Mouse (Mus musculus) MEL (cell line): ENCODE data around the gene Mpi. TPM values are rescaled to one million over a fixed set of nuclear protein-coding genes. Genes with fewer than 3 reads are reported as not detected.
A peak's percentile ranks its signal among the peaks of the same experiment; 100 is the strongest.

Source experiments
- DNase-seq: peaks from one replicate; pipeline ENCODE4 v3.0.0; 2011; ENCODE audit warnings: low read depth, low spot score
- H3K27ac ChIP-seq: 2 replicates; pipeline ENCODE4 v1.5.1; 2012; ENCODE audit warnings: low read depth, mild to moderate bottlenecking, control low read depth, low read length, moderate library complexity; ENCODE audit not compliant: control insufficient read depth
- H3K27me3 ChIP-seq, 2 experiments: fragments of 150-350 bp in 1 of 2; sonication (generic) in 1 of 2; 2 replicates each; pipeline ENCODE4 v1.6.1; 2012; ENCODE audit warnings: low read length in 2 of 2, mild to moderate bottlenecking in 2 of 2, improper control_type of control experiment in 1 of 2, moderate library complexity in 1 of 2; ENCODE audit not compliant: insufficient read depth in 2 of 2, control insufficient read depth in 1 of 2
- H3K36me3 ChIP-seq, 2 experiments: 2 replicates each; pipeline ENCODE4 v1.6.1; 2012 to 2014; ENCODE audit warnings: low read length in 2 of 2, improper control_type of control experiment in 1 of 2, inconsistent platforms in 1 of 2, mild to moderate bottlenecking in 1 of 2; ENCODE audit not compliant: insufficient read depth in 2 of 2, control insufficient read depth in 1 of 2
- H3K4me1 ChIP-seq, 2 experiments: fragments of 150-350 bp in 1 of 2; sonication (generic) in 1 of 2; 2 replicates each; pipeline ENCODE4 v1.6.1; 2012; ENCODE audit warnings: low read length in 2 of 2, improper control_type of control experiment in 1 of 2, mild to moderate bottlenecking in 1 of 2; ENCODE audit not compliant: insufficient read depth in 2 of 2, control insufficient read depth in 1 of 2
- H3K4me3 ChIP-seq, 2 experiments: fragments of 150-350 bp in 1 of 2; sonication (generic) in 1 of 2; 2 replicates each; pipeline ENCODE4 v1.5.1; 2012; ENCODE audit warnings: low read depth in 2 of 2, low read length in 2 of 2, mild to moderate bottlenecking in 2 of 2, moderate library complexity in 2 of 2, control low read depth in 1 of 2, improper control_type of control experiment in 1 of 2; ENCODE audit not compliant: control insufficient read depth in 1 of 2, insufficient read depth in 1 of 2
- H3K79me2 ChIP-seq: 2 replicates; pipeline ENCODE4 v1.6.1; 2012; ENCODE audit warnings: mild to moderate bottlenecking, low read length, moderate library complexity; ENCODE audit not compliant: control insufficient read depth, poor library complexity, insufficient read depth
- H3K9ac ChIP-seq: 2 replicates; pipeline ENCODE4 v1.6.1; 2012; ENCODE audit warnings: low read depth, mild to moderate bottlenecking, control low read depth, low read length, moderate library complexity; ENCODE audit not compliant: control insufficient read depth, poor library complexity, severe bottlenecking
- H3K9me3 ChIP-seq: fragments of 150-350 bp; sonication (generic); replicated peaks from 2 replicates; pipeline ENCODE4 v1.6.1; 2012; ENCODE audit warnings: mild to moderate bottlenecking, low read length, improper control_type of control experiment, moderate library complexity; ENCODE audit not compliant: insufficient read depth
- CHD1 ChIP-seq: IDR thresholded peaks from 2 replicates; pipeline ENCODE4 v1.6.1; 2012; ENCODE audit warnings: low read depth, mild to moderate bottlenecking, inconsistent platforms, low read length, improper control_type of control experiment
- CTCF ChIP-seq, 3 experiments: IDR thresholded peaks in 2 of 3; conservative IDR thresholded peaks in 1 of 3; 2 replicates each; pipeline ENCODE4 v1.5.1; 2011 to 2012; ENCODE audit warnings: low read length in 3 of 3, low read depth in 2 of 3, mild to moderate bottlenecking in 2 of 3, improper control_type of control experiment in 1 of 3, inconsistent platforms in 1 of 3, mixed read lengths in 1 of 3, moderate library complexity in 1 of 3; ENCODE audit not compliant: control insufficient read depth in 1 of 3, insufficient read depth in 1 of 3, poor library complexity in 1 of 3, severe bottlenecking in 1 of 3
- E2F4 ChIP-seq: IDR thresholded peaks from 2 replicates; pipeline ENCODE4 v1.6.1; 2011; ENCODE audit warnings: low read depth, low read length, improper control_type of control experiment, borderline replicate concordance
- GABPA ChIP-seq: IDR thresholded peaks from 2 replicates; pipeline ENCODE4 v1.6.1; 2012; ENCODE audit warnings: low read depth, mild to moderate bottlenecking, inconsistent platforms, low read length, improper control_type of control experiment, moderate library complexity
- MXI1 ChIP-seq: IDR thresholded peaks from 2 replicates; pipeline ENCODE4 v1.6.1; 2011; ENCODE audit warnings: mild to moderate bottlenecking, low read depth, low read length, improper control_type of control experiment
- MYB ChIP-seq: IDR thresholded peaks from 2 replicates; pipeline ENCODE4 v1.6.1; 2011; ENCODE audit warnings: mild to moderate bottlenecking, low read depth, low read length, improper control_type of control experiment
- MYC ChIP-seq: IDR thresholded peaks from 2 replicates; pipeline ENCODE4 v1.6.1; 2011; ENCODE audit warnings: low read depth, mild to moderate bottlenecking, low read length, improper control_type of control experiment, moderate library complexity
- NELFE ChIP-seq: IDR thresholded peaks from 2 replicates; pipeline ENCODE4 v1.6.1; 2011; ENCODE audit warnings: low read depth, low read length, improper control_type of control experiment
- RAD21 ChIP-seq: IDR thresholded peaks from 2 replicates; pipeline ENCODE4 v1.6.1; 2011; ENCODE audit warnings: mild to moderate bottlenecking, low read depth, low read length, improper control_type of control experiment
- SIN3A ChIP-seq: IDR thresholded peaks from 2 replicates; pipeline ENCODE4 v1.6.1; 2012; ENCODE audit warnings: low read length, improper control_type of control experiment, inconsistent platforms
- SMC3 ChIP-seq: IDR thresholded peaks from 2 replicates; pipeline ENCODE4 v1.6.1; 2011; ENCODE audit warnings: low read depth, low read length, improper control_type of control experiment
- TCF12 ChIP-seq: IDR thresholded peaks from 2 replicates; pipeline ENCODE4 v1.6.1; 2014; ENCODE audit warnings: low read depth, mild to moderate bottlenecking, inconsistent platforms, low read length, improper control_type of control experiment, moderate library complexity
- ZNF384 ChIP-seq: IDR thresholded peaks from 2 replicates; pipeline ENCODE4 v1.6.1; 2012; ENCODE audit warnings: low read depth, mild to moderate bottlenecking, inconsistent platforms, low read length, improper control_type of control experiment
- polyA plus RNA-seq, 2 experiments: library from polyadenylated mRNA; stranded (reverse) in 1 of 2; unstranded in 1 of 2; fragments of >175 nt in 1 of 2; fragments of >200 nt in 1 of 2; gene quantifications; 2 replicates each; pipeline versions ENCODE4 v1.2.1 to v1.2.4; 2012; ENCODE audit warnings: low replicate concordance in 2 of 2, low read depth in 1 of 2; ENCODE audit not compliant: insufficient read length in 2 of 2, insufficient read depth in 1 of 2, missing spikeins in 1 of 2
- total RNA-seq: library from RNA; depleted of rRNA; stranded (reverse); fragments of 300-350 nt; gene quantifications from 2 replicates; pipeline ENCODE4 v1.2.3, GENCODE M21; 2012

The Mpi gene
- total and polyA plus RNA-seq, 3 experiments: 24.3 to 37.7 TPM; not detected in 1

- DNase-seq: no peak
- no peak for TF ChIP-seq SIN3A
- TF ChIP-seq E2F4: no peak
- Histone ChIP-seq H3K79me2 (peaks cover 3% of the 10 kb centered on the region; the same call in 1 of the 2 replicates), H3K9me3 (no peaks in the 10 kb centered on the region), H3K36me3 (no peaks in the 10 kb centered on the region), H3K4me1 (peaks cover 0 to under 1% of the 10 kb centered on the region in 2 experiments; a peak in 1 of 4 replicates), H3K4me3 (no peak overlapping the region), H3K9ac (no peak overlapping the region), H3K27me3 (no peaks in the 10 kb centered on the region), H3K27ac (no peak overlapping the region)
Measured at GRCm38 (mm10) chr9:57594174-57594509, 41.6 kb upstream of the Mpi start.

GRCm38 (mm10) chr9:57593454-57594173 lies 41.1 kb upstream of the Mpi start:
- Histone ChIP-seq H3K27ac (no peak overlapping the region), H3K36me3 (no peaks in the 10 kb centered on the region; a peak in 1 of 4 replicates), H3K4me1 (peaks cover 0 to 5% of the 10 kb centered on the region in 2 experiments; a peak in 2 of 4 replicates), H3K9me3 (no peaks in the 10 kb centered on the region), H3K9ac (no peak overlapping the region), H3K79me2 (peaks cover 3% of the 10 kb centered on the region; the same call in 1 of the 2 replicates), H3K4me3 (no peak overlapping the region), H3K27me3 (no peaks in the 10 kb centered on the region)
- peak; percentile 22 for DNase-seq
- TF ChIP-seq NELFE (no peak), MYB (no peak), ZNF384 (no peak), SMC3 (no peak)

- Histone ChIP-seq H3K4me3 (no peak overlapping the region), H3K79me2 (peaks cover 3% of the 10 kb centered on the region; the same call in 1 of the 2 replicates), H3K27ac (no peak overlapping the region), H3K36me3 (no peaks in the 10 kb centered on the region; a peak in 1 of 4 replicates), H3K9me3 (no peaks in the 10 kb centered on the region), H3K27me3 (no peaks in the 10 kb centered on the region), H3K9ac (no peak overlapping the region), H3K4me1 (peaks cover 0 to 5% of the 10 kb centered on the region in 2 experiments; a peak in 2 of 4 replicates)
- TF ChIP-seq RAD21 (peak; percentile 22), GABPA (no peak), MXI1 (no peak), SMC3 (0 out of 2 replicates have a peak, but pooled peaks have one; percentile 5), CHD1 (no peak), ZNF384 (no peak), TCF12 (no peak), MYC (no peak), CTCF (IDR thresholded peaks at IDR 0.05 in 2 of 3, conservative IDR thresholded peaks at IDR 0.05 in 1 of 3; ENCODE audit: control insufficient read depth in 1 of 3, insufficient read depth in 1 of 3, low read depth in 2 of 3, low read length in 3 of 3, poor library complexity in 1 of 3, severe bottlenecking in 1 of 3) (peak in 1 of 3 experiments; percentile 20; a peak in 1 of 6 replicates)
- DNase-seq: peak; percentile 17
Measured at GRCm38 (mm10) chr9:57590726-57591125, 38.2 kb upstream of the Mpi start.
